Mouse (Mus musculus) megakaryocyte, embryonic 14.5 days (primary cell): ENCODE results near the gene Rpl27a.

Experiments used
- FLI1 ChIP-seq: IDR thresholded peaks from 2 replicates; pipeline ENCODE4 v1.6.1; 2012; ENCODE audit warnings: low read length, inconsistent platforms, mixed read lengths
- GATA1 ChIP-seq: IDR thresholded peaks from 3 replicates; pipeline ENCODE4 v1.6.1; 2012; ENCODE audit warnings: mixed read lengths, low read length, inconsistent platforms, borderline replicate concordance

GRCm38 (mm10) chr7:109511838-109512237, 7.1 kb upstream of the Rpl27a start:
- no peak for TF ChIP-seq FLI1
- TF ChIP-seq GATA1, result no peak
